Comparison of ENCODE assay signal across 9 mouse cellular contexts in genomic region chr14:79300641-79301350, GRCm38 (mm10). TPM values are rescaled to one million over a fixed set of nuclear protein-coding genes. Genes with fewer than 3 reads are reported as not detected.
A peak's percentile ranks its signal among the peaks of the same experiment; 100 is the strongest.
DNase-seq lines count a peak whose midpoint lies in the region; ATAC-seq and TF ChIP-seq lines count a peak whose summit lies in the region.
"Had no signal": no experiment of that assay in that cellular context is flagged by ENCODE, and none has a peak within 500 bp of the region (broad histone marks: within the 10 kb centered on the region; RNA-seq: fewer than 3 reads in every experiment).

No protein-coding gene starts in this region.

- under 1% methylated on average over 52 of the region's 52 CpGs for WGBS in spleen, adult 2 months

- H3K27me3 ChIP-seq in spleen, adult 2 months (ENCODE audit: control insufficient read depth, insufficient read depth, low read length) = no peaks in the 10 kb centered on the region

- TF ChIP-seq CTCF in spleen, adult 2 months (IDR thresholded peaks at IDR 0.05; ENCODE audit: extremely low read depth, insufficient read depth, insufficient read length, insufficient replicate concordance) = no peak

- H3K4me1 ChIP-seq in spleen, adult 2 months (ENCODE audit: control insufficient read depth, insufficient read depth, insufficient read length) = peaks cover 5% of the 10 kb centered on the region

- TF ChIP-seq POLR2A in spleen, adult 2 months (IDR thresholded peaks at IDR 0.05; ENCODE audit: low read depth, low read length) = no peak

- no peak for DNase-seq in cerebellum, adult 9-10 months
- peak; percentile 10 for DNase-seq in 3134 (ENCODE audit: extremely low read depth, insufficient read length, low spot score)
- peak; percentile 22 for DNase-seq in cerebellum, adult 11-12 months
- DNase-seq in frontal cortex, adult 2 months (ENCODE audit: extremely low spot score in 1 of 2, low spot score in 1 of 2) = peak; percentile 28 to 77
- DNase-seq in left cerebral cortex, adult 8-10 months (ENCODE audit: low spot score in 2 of 2) = peak; percentile 46 to 65
- DNase-seq in mesoderm, embryonic 11.5 days (ENCODE audit: low read depth, low spot score) = peak; percentile 39
- DNase-seq in spleen, adult 2 months (ENCODE audit: low read depth in 1 of 2, low spot score in 2 of 2) = peak in 1 of 2 experiments; percentile 23

- H3K36me3 ChIP-seq in spleen, adult 2 months (ENCODE audit: control insufficient read depth, insufficient read depth, low read length) = no peaks in the 10 kb centered on the region

- H3K27ac ChIP-seq in spleen, adult 2 months (ENCODE audit: insufficient read depth, low read length) = peak overlapping the region; percentile 61

- peak overlapping the region; percentile 61 for H3K4me3 ChIP-seq in spleen, adult 2 months (ENCODE audit: extremely low read depth, insufficient read depth, insufficient read length)

- peak; percentile 8; the same call in 1 of the 2 replicates for ATAC-seq in cerebellum, adult (ENCODE audit: insufficient number of reproducible peaks, low FRiP score, low TSS enrichment)

RNA-seq across cellular contexts. Expression of gene Rgcc, which starts 0.6 kb away (rescaled TPM):
- 88.9 and 107 TPM in 2 replicates for polyA plus RNA-seq in frontal cortex, adult 2 months (2012; rRNA removed)
- total RNA-seq in left cerebral cortex, adult 8-10 months (2022) = 10 to 100 TPM; 32.2 to 35.0 (median 33.7) TPM
- polyA plus RNA-seq in spleen, adult 2 months (2012; rRNA removed) = 57.6 and 94.0 TPM in 2 replicates

RNA-seq across cellular contexts. Expression of gene Zfp957, which starts 53.6 kb away (rescaled TPM):
- not detected in 2 replicates for polyA plus RNA-seq in frontal cortex, adult 2 months (2012; rRNA removed)
- not detected for total RNA-seq in left cerebral cortex, adult 8-10 months (2022)
- not detected in 2 replicates for polyA plus RNA-seq in spleen, adult 2 months (2012; rRNA removed)
- total RNA-seq: left cerebral cortex, postnatal 10 days had no signal
